Comparison of ENCODE assay signal across 11 mouse cellular contexts in genomic region chr6:58921623-58922022, GRCm38 (mm10). TPM values are rescaled to one million over a fixed set of nuclear protein-coding genes. Genes with fewer than 3 reads are reported as not detected.
DNase-seq lines count a peak whose midpoint lies in the region; ATAC-seq and TF ChIP-seq lines count a peak whose summit lies in the region.
"Had no signal": no experiment of that assay in that cellular context is flagged by ENCODE, and none has a peak within 500 bp of the region (broad histone marks: within the 10 kb centered on the region; RNA-seq: fewer than 3 reads in every experiment).

No protein-coding gene starts in this region.

- no peak overlapping the region for H3K4me2 ChIP-seq in hindbrain, postnatal 0 days (ENCODE audit: low read depth, low read length)
- H3K4me2 ChIP-seq: hindbrain, embryonic 15.5 days had no signal

- no peaks in the 10 kb centered on the region for H3K9me3 ChIP-seq in hindbrain, postnatal 0 days (ENCODE audit: low read length)
- H3K9me3 ChIP-seq: hindbrain, embryonic 15.5 days had no signal

- TF ChIP-seq CTCF in hindbrain, postnatal 0 days (IDR thresholded peaks at IDR 0.05; ENCODE audit: low read depth) = peak; percentile 55

- H3K4me1 ChIP-seq in hindbrain, postnatal 0 days (ENCODE audit: insufficient read depth, low read length) = no peaks in the 10 kb centered on the region
- H3K4me1 ChIP-seq: hindbrain, embryonic 15.5 days had no signal

- WGBS in hindbrain, postnatal 0 days = 52% methylated on average over 3 of the region's 3 CpGs

- H3K9ac ChIP-seq in hindbrain, postnatal 0 days (replicated peaks; ENCODE audit: low read length) = no peak overlapping the region
- H3K9ac ChIP-seq: hindbrain, embryonic 15.5 days had no signal

- DNase-seq in cerebellum, postnatal 10 days = peak; percentile 52 to 68
- DNase-seq in cerebellum, adult 11-12 months = no peak
- DNase-seq in kidney, adult 9 months = peak; percentile 56
- DNase-seq in kidney, adult 11 months = no peak
- peak; percentile 50 for DNase-seq in 3T3-L1 (ENCODE audit: low read depth, low spot score)
- peak; percentile 38 for DNase-seq in hindbrain, postnatal 0 days (ENCODE audit: low spot score)
- DNase-seq in adrenal gland, adult 18-20 months (ENCODE audit: low spot score in 2 of 2) = no peak
- no peak for DNase-seq in adrenal gland, postnatal 4 days (ENCODE audit: low spot score in 2 of 2)
- DNase-seq: right cerebral cortex, adult 18-20 months had no signal

- H3K27ac ChIP-seq in hindbrain, postnatal 0 days = no peak overlapping the region
- H3K27ac ChIP-seq: hindbrain, embryonic 15.5 days had no signal

- no peaks in the 10 kb centered on the region for H3K27me3 ChIP-seq in hindbrain, postnatal 0 days (ENCODE audit: insufficient read depth, low read length)
- H3K27me3 ChIP-seq: hindbrain, embryonic 15.5 days had no signal

- ATAC-seq in hindbrain, postnatal 0 days = 0 out of 2 replicates have a peak, but pooled peaks have one; percentile 72
- ATAC-seq: activated CD4-positive, CD25-positive, alpha-beta regulatory T cell, adult 4 months had no signal

- H3K36me3 ChIP-seq in hindbrain, postnatal 0 days (ENCODE audit: insufficient read depth, low read length) = no peaks in the 10 kb centered on the region; the same call in 1 of the 2 replicates

- H3K4me3 ChIP-seq in hindbrain, postnatal 0 days (ENCODE audit: low read length) = no peak overlapping the region
- H3K4me3 ChIP-seq: hindbrain, embryonic 15.5 days had no signal

RNA-seq across cellular contexts. Expression of gene Nap1l5, which starts 14.7 kb away (rescaled TPM):
- total RNA-seq in hindbrain, postnatal 0 days (2014; rRNA removed) = 169 and 202 TPM in 2 replicates
- 670 and 683 TPM in 2 replicates for polyA plus RNA-seq in hindbrain, postnatal 0 days (2015; fragmentation: Nextera tagmentation; extraction: Ambion mirVana)
- 10 to 100 TPM; 34.2 to 37.8 TPM for total RNA-seq in adrenal gland, adult 18-20 months (2021)
- 10 to 100 TPM; 48.1 to 50.8 TPM for total RNA-seq in adrenal gland, postnatal 4 days (2021)

Comparison
In these comparisons a context has a peak if more than half of its experiments do, and no peak if none do; other contexts are left out.
1. DNase-seq: peak in cerebellum, postnatal 10 days (2 of 2), kidney, adult 9 months (single experiment), 3T3-L1 (single experiment) and hindbrain, postnatal 0 days (single experiment); none in cerebellum, adult 11-12 months (single experiment), kidney, adult 11 months (single experiment), adrenal gland, adult 18-20 months (0 of 2) and adrenal gland, postnatal 4 days (0 of 2).